ENCODE assay signal across 22 mouse cellular contexts in genomic region chr2:154617061-154617460, GRCm38 (mm10). TPM values are rescaled to one million over a fixed set of nuclear protein-coding genes. Genes with fewer than 3 reads are reported as not detected.
DNase-seq lines count a peak whose midpoint lies in the region; ATAC-seq and TF ChIP-seq lines count a peak whose summit lies in the region.
"Had no signal": no experiment of that assay in that cellular context is flagged by ENCODE, and none has a peak within 500 bp of the region (broad histone marks: within the 10 kb centered on the region; RNA-seq: fewer than 3 reads in every experiment).

No protein-coding gene starts in this region.

- no peak for ATAC-seq in liver, embryonic 12.5 days
- ATAC-seq: activated CD4-positive, CD25-positive, alpha-beta regulatory T cell, adult 4 months; forebrain, embryonic 16.5 days; Patski had no signal

- H3K27me3 ChIP-seq in liver, embryonic 12.5 days (replicated peaks), result no peaks in the 10 kb centered on the region
- H3K27me3 ChIP-seq in thymus, adult 2 months (ENCODE audit: control insufficient read depth, insufficient read depth, low read length), result no peaks in the 10 kb centered on the region
- H3K27me3 ChIP-seq: CH12.LX; embryonic facial prominence, embryonic 13.5 days; forebrain, embryonic 12.5 days; hindbrain, embryonic 12.5 days; Patski had no signal

- WGBS in liver, embryonic 12.5 days (ENCODE audit: insufficient replicate concordance), result 78% methylated on average over 3 of the region's 3 CpGs
- 10% methylated on average over 3 of the region's 3 CpGs for WGBS in thymus, adult 2 months

- peak overlapping the region; percentile 36; the same call in 1 of the 2 replicates for H3K27ac ChIP-seq in liver, embryonic 12.5 days
- peak overlapping the region; percentile 95 for H3K27ac ChIP-seq in thymus, adult 2 months (ENCODE audit: control insufficient read depth, insufficient read depth, low read length)
- H3K27ac ChIP-seq: embryonic facial prominence, embryonic 13.5 days; forebrain, embryonic 12.5 days; heart, embryonic 10.5 days; hindbrain, embryonic 12.5 days had no signal

- H3K9ac ChIP-seq in liver, embryonic 12.5 days, result no peak overlapping the region
- H3K9ac ChIP-seq: embryonic facial prominence, embryonic 13.5 days; forebrain, embryonic 12.5 days; hindbrain, embryonic 12.5 days had no signal

- H3K4me2 ChIP-seq in liver, embryonic 12.5 days, result no peak overlapping the region
- H3K4me2 ChIP-seq: embryonic facial prominence, embryonic 13.5 days; forebrain, embryonic 12.5 days; hindbrain, embryonic 12.5 days had no signal

- TF ChIP-seq CTCF in thymus, adult 2 months (IDR thresholded peaks at IDR 0.05; ENCODE audit: borderline replicate concordance, control insufficient read depth, extremely low read depth, insufficient read depth, low read length, poor library complexity), result no peak

- H3K4me3 ChIP-seq in liver, embryonic 12.5 days, result no peak overlapping the region
- H3K4me3 ChIP-seq in thymus, adult 2 months (ENCODE audit: control insufficient read depth, insufficient read depth, low read length), result no peak overlapping the region
- H3K4me3 ChIP-seq: embryonic facial prominence, embryonic 13.5 days; forebrain, embryonic 12.5 days; heart, embryonic 10.5 days; hindbrain, embryonic 12.5 days had no signal

- peaks cover 60% of the 10 kb centered on the region for H3K4me1 ChIP-seq in liver, embryonic 12.5 days
- H3K4me1 ChIP-seq in thymus, adult 2 months (replicated peaks; ENCODE audit: control insufficient read depth, insufficient read depth, low read length), result peaks cover 34% of the 10 kb centered on the region

- H3K36me3 ChIP-seq in liver, embryonic 12.5 days, result no peaks in the 10 kb centered on the region
- H3K36me3 ChIP-seq in thymus, adult 2 months (ENCODE audit: control insufficient read depth, insufficient read depth, low read length), result no peaks in the 10 kb centered on the region
- H3K36me3 ChIP-seq: forebrain, embryonic 12.5 days; hindbrain, embryonic 12.5 days had no signal

- no peak for DNase-seq in liver
- peak; percentile 64 for DNase-seq in thymus, adult 2 months
- DNase-seq in thymus, postnatal 14 days, result peak; percentile 78
- DNase-seq in right cerebral cortex, postnatal 4 days, result no peak
- no peak for DNase-seq in spleen, postnatal 10 days (ENCODE audit: low spot score in 2 of 2)
- DNase-seq: adrenal gland, postnatal 14 days; cerebellum, adult 18-20 months; cerebellum, adult 9-11 months; cerebellum, postnatal 36 days; gastrocnemius, postnatal 10 days; heart, adult 18-20 months; heart, postnatal 36 days had no signal

- TF ChIP-seq POLR2A in thymus, adult 2 months (IDR thresholded peaks at IDR 0.05; ENCODE audit: control insufficient read depth, extremely low read depth, insufficient read depth, low read length, poor library complexity), result no peak

- H3K9me3 ChIP-seq in liver, embryonic 12.5 days (replicated peaks), result no peaks in the 10 kb centered on the region
- H3K9me3 ChIP-seq: embryonic facial prominence, embryonic 13.5 days; forebrain, embryonic 12.5 days; heart, embryonic 10.5 days; hindbrain, embryonic 12.5 days had no signal

RNA-seq across cellular contexts. Expression of gene 4930519P11Rik, which starts 3.8 kb away (rescaled TPM):
- polyA plus RNA-seq in liver, embryonic 12.5 days (2016; fragmentation: Nextera tagmentation; extraction: Ambion mirVana), result 0.45 TPM in 1 of 2 replicates, not detected in the other
- 1.5 and 1.7 TPM in 2 replicates for polyA plus RNA-seq in thymus, adult 2 months (2012; rRNA removed)
- polyA plus RNA-seq: activated CD4-positive, CD25-positive, alpha-beta regulatory T cell, adult 4 months; embryonic facial prominence, embryonic 13.5 days; forebrain, embryonic 12.5 days; forebrain, embryonic 16.5 days; heart, embryonic 14.5 days; hindbrain, embryonic 12.5 days had no signal

RNA-seq across cellular contexts. Expression of gene Zfp341, which starts 4.0 kb away (rescaled TPM):
- 2.2 TPM in 2 replicates for polyA plus RNA-seq in liver, embryonic 12.5 days (2016; fragmentation: Nextera tagmentation; extraction: Ambion mirVana)
- 10.6 and 10.8 TPM in 2 replicates for polyA plus RNA-seq in thymus, adult 2 months (2012; rRNA removed)

RNA-seq across cellular contexts. Expression of gene Pxmp4, which starts 13.6 kb away (rescaled TPM):
- polyA plus RNA-seq in liver, embryonic 12.5 days (2016; fragmentation: Nextera tagmentation; extraction: Ambion mirVana), result 24.5 and 26.1 TPM in 2 replicates
- 70.7 and 71.7 TPM in 2 replicates for polyA plus RNA-seq in thymus, adult 2 months (2012; rRNA removed)

RNA-seq across cellular contexts. Expression of gene Chmp4b, which starts 34.4 kb away (rescaled TPM):
- 17.6 and 18.2 TPM in 2 replicates for polyA plus RNA-seq in liver, embryonic 12.5 days (2016; fragmentation: Nextera tagmentation; extraction: Ambion mirVana)
- 81.3 and 83.8 TPM in 2 replicates for polyA plus RNA-seq in thymus, adult 2 months (2012; rRNA removed)

RNA-seq across cellular contexts. Expression of gene E2f1, which starts 47.4 kb away (rescaled TPM):
- polyA plus RNA-seq in liver, embryonic 12.5 days (2016; fragmentation: Nextera tagmentation; extraction: Ambion mirVana), result 27.0 and 27.4 TPM in 2 replicates
- polyA plus RNA-seq in thymus, adult 2 months (2012; rRNA removed), result 34.0 and 50.3 TPM in 2 replicates

Comparison
In these comparisons a context has a peak if more than half of its experiments do, and no peak if none do; other contexts are left out.
1. DNase-seq: peak in thymus, adult 2 months (single experiment) and thymus, postnatal 14 days (single experiment); none in liver (single experiment), right cerebral cortex, postnatal 4 days (single experiment) and spleen, postnatal 10 days (0 of 2).